Mouse (Mus musculus): ENCODE data around the gene Rpf1.

Rpf1 gene

GRCm38 (mm10) chr3:146500003-146500809, 21.0 kb downstream of the Rpf1 start:
- DNase-seq, result peak in 1 of 2 experiments; percentile 21

- DNase-seq, result peak in 1 of 2 experiments; percentile 41
These were observed 21.7 kb downstream of the Rpf1 start, which contains the start of the genes Spata1 and Gng5 for GRCm38 (mm10) chr3:146499431-146500002. Spata1 (minus strand) TSS chr3:146499753. Gng5 (plus strand) TSS chr3:146499807.

GRCm38 (mm10) chr3:146498989-146499388, 22.2 kb downstream of the Rpf1 start:
- DNase-seq, result no peak

GRCm38 (mm10) chr3:146494941-146495340, 26.3 kb downstream of the Rpf1 start:
- no peak for DNase-seq

GRCm38 (mm10) chr3:146486464-146486863, 34.8 kb downstream of the Rpf1 start:
- no peak for DNase-seq

GRCm38 (mm10) chr3:146482044-146482443, 39.2 kb downstream of the Rpf1 start:
- no peak for DNase-seq

GRCm38 (mm10) chr3:146474428-146474827, 46.8 kb downstream of the Rpf1 start:
- DNase-seq, result no peak

GRCm38 (mm10) chr3:146473741-146474140, 47.5 kb downstream of the Rpf1 start:
- DNase-seq, result no peak

- DNase-seq, result no peak
These were observed 48.6 kb downstream of the Rpf1 start for GRCm38 (mm10) chr3:146472657-146473056.

- no peak for DNase-seq
These were observed 52.0 kb downstream of the Rpf1 start for GRCm38 (mm10) chr3:146469226-146469625.

- DNase-seq, result no peak
These were observed 58.3 kb downstream of the Rpf1 start for GRCm38 (mm10) chr3:146462939-146463338.

All from cerebellum, postnatal 36 days (tissue).